Mouse (Mus musculus): ENCODE results near the gene 9930104L06Rik.
A peak's percentile ranks its signal among the peaks of the same experiment; 100 is the strongest.

The 9930104L06Rik gene

GRCm38 (mm10) chr4:124959062-124959461 is 22.2 kb downstream of the 9930104L06Rik start:
- DNase-seq (ENCODE audit: low read depth, low spot score): peak; percentile 23

GRCm38 (mm10) chr4:124960940-124961339 is 24.1 kb downstream of the 9930104L06Rik start:
- DNase-seq (ENCODE audit: low read depth, low spot score): no peak

GRCm38 (mm10) chr4:124962576-124962975 is 25.7 kb downstream of the 9930104L06Rik start:
- DNase-seq (ENCODE audit: low read depth, low spot score): no peak

- DNase-seq (ENCODE audit: low read depth, low spot score): no peak
Observed at GRCm38 (mm10) chr4:124964912-124965599, 28.2 kb downstream of the 9930104L06Rik start.

- no peak for DNase-seq (ENCODE audit: low read depth, low spot score)
Observed at GRCm38 (mm10) chr4:124968711-124969110, 31.9 kb downstream of the 9930104L06Rik start.

GRCm38 (mm10) chr4:124969219-124969848 is 32.5 kb downstream of the 9930104L06Rik start:
- DNase-seq (ENCODE audit: low read depth, low spot score): no peak

GRCm38 (mm10) chr4:124970194-124970593 is 33.3 kb downstream of the 9930104L06Rik start:
- DNase-seq (ENCODE audit: low read depth, low spot score): no peak

- DNase-seq (ENCODE audit: low read depth, low spot score): no peak
Observed at GRCm38 (mm10) chr4:124970677-124971076, 33.8 kb downstream of the 9930104L06Rik start.

GRCm38 (mm10) chr4:124971094-124971493 is 34.2 kb downstream of the 9930104L06Rik start:
- no peak for DNase-seq (ENCODE audit: low read depth, low spot score)

GRCm38 (mm10) chr4:124972316-124972715 is 35.5 kb downstream of the 9930104L06Rik start:
- no peak for DNase-seq (ENCODE audit: low read depth, low spot score)

GRCm38 (mm10) chr4:124973296-124973695 is 36.4 kb downstream of the 9930104L06Rik start:
- DNase-seq (ENCODE audit: low read depth, low spot score): no peak

- no peak for DNase-seq (ENCODE audit: low read depth, low spot score)
Observed at GRCm38 (mm10) chr4:124978201-124978600, 41.4 kb downstream of the 9930104L06Rik start.

- DNase-seq (ENCODE audit: low read depth, low spot score): no peak
Observed at GRCm38 (mm10) chr4:124983893-124984526, 47.2 kb downstream of the 9930104L06Rik start.

GRCm38 (mm10) chr4:124984871-124985670 is 48.2 kb downstream of the 9930104L06Rik start:
- DNase-seq (ENCODE audit: low read depth, low spot score): no peak

GRCm38 (mm10) chr4:124985671-124986602 is 49.1 kb downstream of the 9930104L06Rik start, which contains the start of gene Rspo1:
Gene Rspo1 (plus strand): TSS chr4:124986430.
- no peak for DNase-seq (ENCODE audit: low read depth, low spot score)

- no peak for DNase-seq (ENCODE audit: low read depth, low spot score)
Observed at GRCm38 (mm10) chr4:124986739-124987710, 50.2 kb downstream of the 9930104L06Rik start.

- no peak for DNase-seq (ENCODE audit: low read depth, low spot score)
Observed at GRCm38 (mm10) chr4:124987711-124988097, 50.9 kb downstream of the 9930104L06Rik start.

- no peak for DNase-seq (ENCODE audit: low read depth, low spot score)
Observed at GRCm38 (mm10) chr4:124988382-124988781, 51.5 kb downstream of the 9930104L06Rik start.

- no peak for DNase-seq (ENCODE audit: low read depth, low spot score)
Observed at GRCm38 (mm10) chr4:124989787-124990253, 53.0 kb downstream of the 9930104L06Rik start.
